Mouse (Mus musculus) ES-E14 (cell line): Measurements from ENCODE around the gene Shcbp1l.
A peak's percentile ranks its signal among the peaks of the same experiment; 100 is the strongest.

Source experiments
- CHD2 ChIP-seq: IDR thresholded peaks from 2 replicates; pipeline ENCODE4 v1.6.1; 2014; ENCODE audit warnings: mild to moderate bottlenecking, low read depth, low read length, inconsistent platforms
- MAFK ChIP-seq: IDR thresholded peaks from 2 replicates; pipeline ENCODE4 v1.6.1; 2014; ENCODE audit warnings: mild to moderate bottlenecking, low read depth, low read length, inconsistent platforms; ENCODE audit not compliant: insufficient read depth
- ZC3H11A ChIP-seq: IDR thresholded peaks from 2 replicates; pipeline ENCODE4 v1.6.1; 2012; ENCODE audit warnings: low read depth, mild to moderate bottlenecking, inconsistent platforms, low read length, borderline replicate concordance
- ZNF384 ChIP-seq: IDR thresholded peaks from 2 replicates; pipeline ENCODE4 v1.6.1; 2012; ENCODE audit warnings: low read depth, low read length, inconsistent platforms

GRCm38 (mm10) chr1:153386271-153387069 lies 38.5 kb upstream of the Shcbp1l start:
- TF ChIP-seq CHD2 (no peak), ZNF384 (peak; percentile 28; the same call in 1 of the 2 replicates), ZC3H11A (peak; percentile 99), MAFK (0 out of 2 replicates have a peak, but pooled peaks have one; percentile 23)
